Mouse (Mus musculus) stomach, postnatal 0 days (tissue): ENCODE data around the gene Rap1gap2. TPM values are rescaled to one million over a fixed set of nuclear protein-coding genes. Genes with fewer than 3 reads are reported as not detected.

Source experiments
- ATAC-seq: fragments of 200-750 bp; cut with Nextera tagmentation; 2 replicates; pipeline ENCODE4 v1.8.0; 2017; ENCODE audit not compliant: low FRiP score, low TSS enrichment
- DNase-seq: peaks from one replicate; pipeline ENCODE4 v3.0.0-alpha.2; 2016; ENCODE audit warnings: low spot score
- H3K27ac ChIP-seq: fragments of 300-500 bp; sonication (generic); replicated peaks from 2 replicates; pipeline ENCODE4 v1.5.1; 2014; ENCODE audit warnings: mild to moderate bottlenecking, control low read depth
- H3K27me3 ChIP-seq: fragments of 300-500 bp; sonication (generic); 2 replicates; pipeline ENCODE4 v1.6.1; 2014; ENCODE audit warnings: low read length; ENCODE audit not compliant: control insufficient read depth, insufficient read depth
- H3K36me3 ChIP-seq: fragments of 300-500 bp; sonication (generic); 2 replicates; pipeline ENCODE4 v1.6.1; 2014; ENCODE audit warnings: low read length, mixed read lengths; ENCODE audit not compliant: control insufficient read depth, insufficient read depth
- H3K4me1 ChIP-seq: fragments of 300-500 bp; sonication (generic); replicated peaks from 2 replicates; pipeline ENCODE4 v1.6.1; 2014; ENCODE audit warnings: antibody characterized with exemption; ENCODE audit not compliant: control insufficient read depth, insufficient read depth
- H3K4me2 ChIP-seq: fragments of 300-500 bp; sonication (generic); replicated peaks from 2 replicates; pipeline ENCODE4 v1.6.1; 2014; ENCODE audit warnings: low read depth, mild to moderate bottlenecking, control low read depth, moderate library complexity
- H3K4me3 ChIP-seq: fragments of 300-500 bp; sonication (generic); 2 replicates; pipeline ENCODE4 v1.5.1; 2014; ENCODE audit warnings: low read depth, low read length, control low read depth
- H3K9ac ChIP-seq: fragments of 300-500 bp; sonication (generic); 2 replicates; pipeline ENCODE4 v1.6.1; 2014; ENCODE audit warnings: mild to moderate bottlenecking, low read length, control low read depth, mixed read lengths
- H3K9me3 ChIP-seq: fragments of 300-500 bp; sonication (generic); 2 replicates; pipeline ENCODE4 v1.6.1; 2016; ENCODE audit warnings: low read length; ENCODE audit not compliant: control insufficient read depth
- CTCF ChIP-seq: IDR thresholded peaks from 2 replicates; pipeline ENCODE4 v1.5.1; 2016; ENCODE audit warnings: antibody characterized with exemption, low read depth, mild to moderate bottlenecking, moderate library complexity
- EP300 ChIP-seq: optimal IDR thresholded peaks from 2 replicates; pipeline ENCODE3; 2016; ENCODE audit warnings: antibody characterized with exemption
- WGBS: fragments of 180-500 bp; shearing (Covaris S2); extraction: QIAGEN DNeasy Blood & Tissue Kit; methylation state at CpG from one replicate; pipeline ENCODE4 v1.1.7; 2014; 5-methylcytosine and 5-hydroxymethylcytosine counted together
- polyA plus RNA-seq: library from polyadenylated mRNA; unstranded; fragments of >200 nt; fragmentation: Nextera tagmentation; extraction: Ambion mirVana; gene quantifications from 2 replicates; pipeline ENCODE4 v1.2.1, GENCODE M21; 2015

Gene Rap1gap2
- polyA plus RNA-seq, 1 experiment from 2014 or later, result 7.6 TPM

DNA sequence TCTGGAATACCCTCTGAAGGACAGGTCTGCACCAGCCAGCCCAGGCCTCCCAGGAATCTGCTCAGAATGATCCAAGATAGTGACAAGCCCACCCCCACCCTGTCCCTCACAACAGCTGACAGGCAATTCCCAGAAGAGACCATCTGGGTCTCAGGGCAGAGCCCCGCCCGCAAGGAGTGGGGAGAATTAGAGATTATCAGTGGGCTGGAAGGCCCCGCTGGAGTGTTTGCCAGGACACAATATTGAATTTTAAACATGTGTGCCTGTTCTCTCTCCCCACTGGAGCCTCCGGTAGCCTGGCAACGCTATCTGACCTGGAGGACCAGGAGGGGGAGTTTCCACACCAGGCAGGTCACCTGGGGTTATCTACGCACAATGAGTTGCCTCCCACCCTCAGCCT, 142.5 kb downstream of the Rap1gap2 start:
- Histone ChIP-seq H3K9me3 (no peaks in the 10 kb centered on the region), H3K27ac (no peak overlapping the region), H3K9ac (no peak overlapping the region), H3K4me2 (no peak overlapping the region), H3K4me3 (no peak overlapping the region), H3K27me3 (no peaks in the 10 kb centered on the region), H3K4me1 (no peaks in the 10 kb centered on the region; the same call in 1 of the 2 replicates), H3K36me3 (no peaks in the 10 kb centered on the region)
- peak; percentile 45; the same call in 1 of the 2 replicates for ATAC-seq
- peak; percentile 59 for DNase-seq
- TF ChIP-seq CTCF (no peak), EP300 (no peak)
- WGBS, result 29% methylated on average over 6 of the region's 6 CpGs

DNA sequence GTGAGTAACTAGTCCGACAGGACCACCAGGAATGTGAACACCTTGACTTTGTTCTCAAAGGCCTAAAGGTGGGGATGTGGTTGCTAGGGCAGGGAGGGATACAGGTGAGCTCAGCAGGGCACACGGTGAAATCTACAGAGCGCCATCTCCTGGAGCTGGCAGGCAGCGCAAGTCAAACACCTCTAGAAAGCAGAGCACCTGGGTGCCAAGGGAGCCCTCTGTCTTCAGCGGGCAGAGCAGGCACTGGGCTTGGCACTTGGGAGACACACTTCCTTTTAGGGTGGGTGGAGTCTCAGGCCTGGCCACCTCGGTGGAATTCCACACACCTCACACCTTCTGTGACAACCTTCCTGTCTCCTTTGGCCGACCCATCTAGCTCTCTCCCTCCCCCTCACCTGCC, 145.0 kb downstream of the Rap1gap2 start:
- Histone ChIP-seq H3K4me2 (no peak overlapping the region), H3K4me1 (no peaks in the 10 kb centered on the region; the same call in 1 of the 2 replicates), H3K9ac (no peak overlapping the region), H3K4me3 (no peak overlapping the region), H3K9me3 (no peaks in the 10 kb centered on the region), H3K27me3 (no peaks in the 10 kb centered on the region), H3K27ac (no peak overlapping the region), H3K36me3 (no peaks in the 10 kb centered on the region)
- TF ChIP-seq EP300, result no peak
- peak; percentile 77 for TF ChIP-seq CTCF
- ATAC-seq (peak; percentile 56), DNase-seq (peak; percentile 79)
- WGBS, result 38% methylated on average over 7 of the region's 7 CpGs

DNA sequence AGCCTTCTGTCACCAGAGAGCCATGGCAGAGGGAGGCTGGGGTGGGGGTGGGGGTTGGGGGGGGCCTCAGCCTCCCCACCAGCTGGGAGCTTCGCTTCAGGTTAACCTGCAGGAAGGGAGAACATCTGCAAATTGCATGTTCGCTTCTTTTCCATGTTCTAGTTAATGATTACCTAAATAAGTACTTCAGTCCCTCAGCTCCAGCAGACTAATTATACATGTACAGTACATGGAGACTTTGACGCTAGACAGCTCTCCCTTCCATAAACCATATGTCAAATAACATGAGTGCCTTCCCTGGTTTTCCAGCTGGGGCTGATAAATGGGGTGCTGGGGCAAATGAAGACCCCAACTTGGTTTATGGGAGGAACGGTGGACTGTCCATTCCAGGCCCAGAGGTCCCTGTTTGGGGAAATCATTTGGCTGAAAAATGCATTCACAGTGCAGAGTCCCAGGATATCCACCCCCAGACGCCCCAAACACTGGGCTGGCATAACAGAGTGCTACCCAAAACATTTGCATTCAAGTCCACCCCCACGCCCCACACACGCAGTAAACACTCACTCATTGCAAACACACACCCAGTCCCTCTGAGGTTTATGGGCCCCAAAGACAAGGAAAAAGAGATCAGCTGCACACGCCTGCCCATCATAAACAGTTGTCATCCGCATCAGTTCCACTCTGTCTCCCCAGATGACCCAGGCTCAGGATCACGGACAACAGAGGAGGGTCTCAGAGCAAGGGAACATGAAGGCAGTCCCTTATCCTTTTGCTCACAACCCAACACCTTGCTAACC, 146.3 kb downstream of the Rap1gap2 start:
- H3K4me2 ChIP-seq, result no peak overlapping the region
- H3K9ac ChIP-seq, result no peak overlapping the region
- no peak for TF ChIP-seq EP300
- TF ChIP-seq CTCF, result no peak
- no peaks in the 10 kb centered on the region for H3K27me3 ChIP-seq
- H3K27ac ChIP-seq, result peak overlapping the region; percentile 45; the same call in 1 of the 2 replicates
- H3K4me1 ChIP-seq, result no peaks in the 10 kb centered on the region; the same call in 1 of the 2 replicates
- WGBS, result 41% methylated on average over 10 of the region's 10 CpGs
- DNase-seq (no peak), ATAC-seq (peak; percentile 21; the same call in 1 of the 2 replicates)
- H3K9me3 ChIP-seq, result no peaks in the 10 kb centered on the region
- no peaks in the 10 kb centered on the region for H3K36me3 ChIP-seq
- no peak overlapping the region for H3K4me3 ChIP-seq

DNA sequence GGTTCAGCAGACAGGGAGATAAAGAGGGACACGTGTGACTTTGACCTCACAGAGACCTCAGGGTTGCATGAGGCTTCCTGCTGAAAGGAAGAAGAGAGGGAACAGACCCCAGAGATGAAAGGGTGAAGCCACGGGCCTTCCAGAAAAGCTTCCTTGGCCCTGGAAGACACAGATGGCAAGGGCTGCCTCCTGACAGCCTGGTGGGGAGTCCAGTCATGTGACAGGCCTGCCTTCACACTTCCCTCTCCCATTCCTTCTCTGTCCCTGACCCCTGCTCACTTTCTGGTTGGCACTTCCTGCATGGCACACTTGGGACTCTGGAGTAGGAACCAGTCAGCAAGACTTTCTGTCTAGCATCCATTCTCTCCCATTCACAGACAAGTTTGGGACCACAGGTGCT, 148.1 kb downstream of the Rap1gap2 start:
- Histone ChIP-seq H3K27ac (no peak overlapping the region), H3K27me3 (no peaks in the 10 kb centered on the region), H3K9me3 (no peaks in the 10 kb centered on the region), H3K4me2 (no peak overlapping the region), H3K36me3 (no peaks in the 10 kb centered on the region), H3K4me3 (no peak overlapping the region), H3K4me1 (no peaks in the 10 kb centered on the region; the same call in 1 of the 2 replicates), H3K9ac (no peak overlapping the region)
- no peak for ATAC-seq
- no peak for TF ChIP-seq EP300
- no peak for TF ChIP-seq CTCF
- no peak for DNase-seq
- whole genome bisulfite sequencing, result 63% methylated on average over 2 of the region's 2 CpGs

DNA sequence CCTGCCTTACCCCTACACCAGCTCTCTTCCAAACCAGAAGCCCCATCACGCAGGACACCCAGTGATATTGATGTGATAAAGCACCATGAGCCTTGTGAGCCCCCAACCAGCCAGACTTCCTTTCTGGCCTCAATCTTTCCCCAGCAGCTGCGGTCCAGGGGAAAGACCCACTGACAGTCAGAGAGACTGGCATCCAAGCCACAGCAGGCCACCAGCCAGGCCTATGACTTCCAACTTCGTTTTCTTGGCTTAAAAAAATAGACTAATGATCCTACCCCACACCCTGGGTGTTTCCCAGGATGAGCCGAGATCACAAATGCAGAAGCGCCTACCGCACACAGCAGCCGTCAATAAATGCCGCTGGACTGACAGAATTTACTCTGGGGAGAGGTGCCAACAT, 151.1 kb downstream of the Rap1gap2 start:
- no peak overlapping the region for H3K4me2 ChIP-seq
- H3K27me3 ChIP-seq, result no peaks in the 10 kb centered on the region
- no peak overlapping the region for H3K9ac ChIP-seq
- no peak for ATAC-seq
- TF ChIP-seq EP300, result no peak
- TF ChIP-seq CTCF, result no peak
- no peak overlapping the region for H3K27ac ChIP-seq
- H3K4me1 ChIP-seq, result no peaks in the 10 kb centered on the region; the same call in 1 of the 2 replicates
- DNase-seq, result no peak
- no peak overlapping the region for H3K4me3 ChIP-seq
- 82% methylated on average over 8 of the region's 8 CpGs for WGBS
- H3K9me3 ChIP-seq, result no peaks in the 10 kb centered on the region
- no peaks in the 10 kb centered on the region for H3K36me3 ChIP-seq

DNA sequence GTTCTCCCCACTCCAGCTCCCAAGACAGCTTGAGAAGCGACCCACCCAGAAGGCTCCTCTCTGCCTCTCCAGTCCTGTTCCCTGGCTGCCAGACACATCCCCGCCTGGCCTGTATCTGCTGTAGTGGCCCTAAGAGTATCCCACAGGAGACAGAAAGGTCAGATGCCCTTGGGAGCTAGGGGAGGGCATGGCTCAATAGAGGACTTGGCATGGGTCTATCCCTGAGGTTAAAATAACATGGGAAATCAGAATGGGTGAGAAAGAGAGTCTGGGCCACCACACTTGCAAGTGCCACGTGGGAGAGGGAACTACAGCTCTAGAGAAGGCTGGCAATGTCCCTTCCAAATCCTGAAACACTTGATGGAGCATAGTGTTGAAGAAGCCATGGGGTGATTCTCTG, 152.3 kb downstream of the Rap1gap2 start:
- no peak overlapping the region for H3K9ac ChIP-seq
- ATAC-seq (no peak), DNase-seq (no peak)
- TF ChIP-seq EP300 (no peak), CTCF (no peak)
- H3K4me3 ChIP-seq, result no peak overlapping the region
- H3K27me3 ChIP-seq, result no peaks in the 10 kb centered on the region
- no peaks in the 10 kb centered on the region for H3K9me3 ChIP-seq
- H3K4me1 ChIP-seq, result no peaks in the 10 kb centered on the region; the same call in 1 of the 2 replicates
- no peak overlapping the region for H3K27ac ChIP-seq
- no peak overlapping the region for H3K4me2 ChIP-seq
- H3K36me3 ChIP-seq, result no peaks in the 10 kb centered on the region
- 83% methylated on average over 3 of the region's 3 CpGs for WGBS
